Mouse (Mus musculus): ENCODE measurements at regions not wholly inside any gene's neighbourhood (a gene's known extent, or its start where the extent isn't known, plus 50 kb on each side); places are given as distances from the start of the nearest gene placed in this dataset.

- TF ChIP-seq CTCF (IDR thresholded peaks at IDR 0.05; ENCODE audit: control insufficient read depth, insufficient read depth, insufficient read length) = no peak
- TF ChIP-seq MYOD1 (IDR thresholded peaks at IDR 0.05; ENCODE audit: control insufficient read depth, insufficient read length, low read depth) = no peak
These were observed 239.1 kb upstream of the Map3k1 start for GRCm38 (mm10) chr13:112047874-112048273.
